In the genomic region with DNA sequence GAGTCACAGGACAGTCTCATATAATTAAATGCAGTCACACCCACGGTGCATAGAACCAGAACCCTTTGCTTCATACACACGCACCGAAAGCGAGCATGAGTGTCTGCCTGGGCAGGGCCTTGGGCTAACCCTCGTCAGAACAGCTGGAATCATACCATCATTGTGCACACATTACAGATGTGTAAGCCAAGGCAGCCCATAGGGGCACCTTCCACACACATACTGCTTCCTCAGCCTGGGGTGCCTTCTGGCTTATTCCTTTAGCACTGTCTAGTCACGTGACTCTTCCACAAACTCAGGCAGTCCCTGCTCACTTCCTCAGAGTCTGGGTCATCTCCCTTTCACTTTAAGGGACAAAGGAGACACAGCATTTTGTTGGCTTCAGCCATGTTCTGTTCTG, we compare ENCODE assay signal across 10 mouse cellular contexts. TPM values are rescaled to one million over a fixed set of nuclear protein-coding genes. Genes with fewer than 3 reads are reported as not detected.
DNase-seq lines count a peak whose midpoint lies in the region; ATAC-seq and TF ChIP-seq lines count a peak whose summit lies in the region.
"Had no signal": no experiment of that assay in that cellular context is flagged by ENCODE, and none has a peak within 500 bp of the region (broad histone marks: within the 10 kb centered on the region; RNA-seq: fewer than 3 reads in every experiment).

No protein-coding gene starts in this region.

- peak overlapping the region; percentile 40 for H3K9ac ChIP-seq in forebrain, embryonic 11.5 days (ENCODE audit: low read length)
- H3K9ac ChIP-seq in midbrain, embryonic 16.5 days (ENCODE audit: low read depth, low read length): no peak overlapping the region; the same call in 1 of the 2 replicates

- no peak for ATAC-seq in forebrain, embryonic 11.5 days (replicated peaks; ENCODE audit: low FRiP score)
- ATAC-seq in midbrain, embryonic 16.5 days: no peak

- H3K4me2 ChIP-seq in forebrain, embryonic 11.5 days (ENCODE audit: low read depth, low read length, severe bottlenecking): no peak overlapping the region
- no peak overlapping the region for H3K4me2 ChIP-seq in midbrain, embryonic 16.5 days (ENCODE audit: low read length)

- H3K4me1 ChIP-seq in forebrain, embryonic 11.5 days (replicated peaks; ENCODE audit: control insufficient read depth, insufficient read depth, low read length): peaks cover 42% of the 10 kb centered on the region
- peaks cover 61% of the 10 kb centered on the region for H3K4me1 ChIP-seq in limb, embryonic 10.5 days
- H3K4me1 ChIP-seq in midbrain, embryonic 16.5 days (ENCODE audit: control insufficient read depth, insufficient read depth, low read length): peaks cover 41% of the 10 kb centered on the region

- peaks cover 8% of the 10 kb centered on the region for H3K27me3 ChIP-seq in forebrain, embryonic 11.5 days (ENCODE audit: control insufficient read depth, insufficient read depth, low read length)
- H3K27me3 ChIP-seq in limb, embryonic 10.5 days (ENCODE audit: low read depth, poor library complexity, severe bottlenecking): peaks cover 28% of the 10 kb centered on the region
- no peaks in the 10 kb centered on the region for H3K27me3 ChIP-seq in midbrain, embryonic 16.5 days (ENCODE audit: control insufficient read depth, insufficient read depth, low read depth, low read length)

- H3K9me3 ChIP-seq in forebrain, embryonic 11.5 days (ENCODE audit: control insufficient read depth, low read length): no peaks in the 10 kb centered on the region
- H3K9me3 ChIP-seq in limb, embryonic 10.5 days (replicated peaks): no peaks in the 10 kb centered on the region
- no peaks in the 10 kb centered on the region for H3K9me3 ChIP-seq in midbrain, embryonic 16.5 days (replicated peaks; ENCODE audit: control insufficient read depth, low read length, poor library complexity, severe bottlenecking)

- no peak overlapping the region for H3K4me3 ChIP-seq in layer of hippocampus, adult 2 months
- no peak overlapping the region for H3K4me3 ChIP-seq in forebrain, embryonic 11.5 days (ENCODE audit: low read depth, low read length)
- H3K4me3 ChIP-seq in limb, embryonic 10.5 days: no peak overlapping the region
- H3K4me3 ChIP-seq in midbrain, embryonic 16.5 days (ENCODE audit: low read depth, low read length): no peak overlapping the region

- DNase-seq in layer of hippocampus, adult 2 months (ENCODE audit: low spot score in 2 of 2): no peak
- DNase-seq in layer of hippocampus, adult 9-11 months: no peak
- DNase-seq in forebrain, embryonic 11.5 days (ENCODE audit: low spot score): no peak
- DNase-seq in limb, embryonic 10.5 days (ENCODE audit: low spot score): no peak
- no peak for DNase-seq in gastrocnemius, adult 8-10 months (ENCODE audit: low spot score in 2 of 2)
- no peak for DNase-seq in layer of hippocampus, postnatal 14 days (ENCODE audit: low spot score in 2 of 2)
- DNase-seq in ovary, postnatal 14 days (ENCODE audit: low spot score): no peak

- peak overlapping the region; percentile 37 for H3K27ac ChIP-seq in layer of hippocampus, adult 2 months
- H3K27ac ChIP-seq in forebrain, embryonic 11.5 days (ENCODE audit: low read depth, low read length): peak overlapping the region; percentile 84
- H3K27ac ChIP-seq in limb, embryonic 10.5 days: peak overlapping the region; percentile 72
- 0 out of 2 replicates have a peak overlapping the region, but pooled peaks have one; percentile 3 for H3K27ac ChIP-seq in midbrain, embryonic 16.5 days (ENCODE audit: low read length)

- TF ChIP-seq CTCF in layer of hippocampus, adult 2 months (conservative IDR thresholded peaks at IDR 0.05): no peak

- WGBS in forebrain, embryonic 11.5 days: 82% methylated on average over 6 of the region's 6 CpGs
- 92% methylated on average over 6 of the region's 6 CpGs for WGBS in limb, embryonic 10.5 days
- 80% methylated on average over 6 of the region's 6 CpGs for WGBS in midbrain, embryonic 16.5 days

- H3K36me3 ChIP-seq in forebrain, embryonic 11.5 days (ENCODE audit: control insufficient read depth, insufficient read depth, low read length): no peaks in the 10 kb centered on the region
- H3K36me3 ChIP-seq in limb, embryonic 10.5 days: no peaks in the 10 kb centered on the region
- no peaks in the 10 kb centered on the region for H3K36me3 ChIP-seq in midbrain, embryonic 16.5 days (ENCODE audit: control insufficient read depth, insufficient read depth, low read length)

RNA-seq across cellular contexts. Expression of gene 4930404H24Rik, which starts 3.7 kb away (rescaled TPM):
- total RNA-seq in layer of hippocampus, adult 2 months (2021): not detected
- polyA plus RNA-seq in forebrain, embryonic 11.5 days (2014; fragmentation: Nextera tagmentation; extraction: Ambion mirVana): not detected in 2 replicates
- not detected in 2 replicates for polyA plus RNA-seq in limb, embryonic 10.5 days (2016; fragmentation: Nextera tagmentation; extraction: Ambion mirVana)
- not detected in 2 replicates for polyA plus RNA-seq in midbrain, embryonic 16.5 days (2015; fragmentation: Nextera tagmentation; extraction: Ambion mirVana)
- total RNA-seq in gastrocnemius, adult 8-10 months (2022): not detected
- not detected for total RNA-seq in layer of hippocampus, postnatal 14 days (2021)
- total RNA-seq: layer of hippocampus, postnatal 10 days had no signal
- polyA plus RNA-seq: frontal cortex, adult 2 months had no signal

RNA-seq across cellular contexts. Expression of gene Nol4l, which starts 33.5 kb away (rescaled TPM):
- total RNA-seq in layer of hippocampus, adult 2 months (2021): 10 to 100 TPM; 47.6 to 52.1 TPM
- 25.6 and 26.2 TPM in 2 replicates for polyA plus RNA-seq in forebrain, embryonic 11.5 days (2014; fragmentation: Nextera tagmentation; extraction: Ambion mirVana)
- 15.8 and 17.2 TPM in 2 replicates for polyA plus RNA-seq in limb, embryonic 10.5 days (2016; fragmentation: Nextera tagmentation; extraction: Ambion mirVana)
- polyA plus RNA-seq in midbrain, embryonic 16.5 days (2015; fragmentation: Nextera tagmentation; extraction: Ambion mirVana): 39.9 and 47.5 TPM in 2 replicates
- under 1 TPM; 0.29 to 0.94 (median 0.41) TPM for total RNA-seq in gastrocnemius, adult 8-10 months (2022)
- 10 to 100 TPM; 55.6 to 60.1 TPM for total RNA-seq in layer of hippocampus, postnatal 14 days (2021)

Comparison
In these comparisons a context has a peak if more than half of its experiments do, and no peak if none do; other contexts are left out.
1. H3K27ac ChIP-seq: peak in every context shown above with its lines; median percentile 84 in forebrain, embryonic 11.5 days; 72 in limb, embryonic 10.5 days; 37 in layer of hippocampus, adult 2 months; 3 in midbrain, embryonic 16.5 days.
2. RNA of gene Nol4l, which starts 33.5 kb away (total RNA-seq): 55.6 to 60.1 TPM in layer of hippocampus, postnatal 14 days and 47.6 to 52.1 TPM in layer of hippocampus, adult 2 months; 0.29 to 0.94 TPM in gastrocnemius, adult 8-10 months; every median in the first group is over 10 times any median in the second.